Mouse (Mus musculus): ENCODE results near the gene H2-Q4.
"Not testable (repeated sequence)": the region's sequence is repeated elsewhere in the genome, so short reads cannot be mapped to it uniquely, and the experiment has no call there.

GRCm38 (mm10) chr17:35392671-35393070, 13.3 kb downstream of the H2-Q4 start:
- TF ChIP-seq CTCF (IDR thresholded peaks at IDR 0.05; ENCODE audit: extremely low read depth, insufficient read length, insufficient replicate concordance, low read depth, low read length); POLR2A (IDR thresholded peaks at IDR 0.05; ENCODE audit: low read depth, low read length): not testable (repeated sequence)

All from small intestine, adult 2 months (tissue).